Mouse (Mus musculus) heart, postnatal 4 days (tissue): Measurements from ENCODE around the gene Slco2b1. TPM values are rescaled to one million over a fixed set of nuclear protein-coding genes. Genes with fewer than 3 reads are reported as not detected.
"Not testable (repeated sequence)": the region's sequence is repeated elsewhere in the genome, so short reads cannot be mapped to it uniquely, and the experiment has no call there.

Source experiments
- DNase-seq: peaks from one replicate; pipeline ENCODE4 v3.0.0; 2021
- total RNA-seq, 2 experiments: library from RNA; stranded (reverse); gene quantifications; 2 replicates each; pipeline ENCODE4 v1.2.3; 2021

Slco2b1 gene
- 1 to 10 TPM; 4.0 to 4.2 TPM for total RNA-seq

GRCm38 (mm10) chr7:99711166-99711565 is at the start of gene Slco2b1:
Gene Slco2b1, minus strand, starts transcription at chr7:99711340.
- no peak for DNase-seq

GRCm38 (mm10) chr7:99739276-99739675 is 28.1 kb upstream of the Slco2b1 start:
- DNase-seq = no peak

GRCm38 (mm10) chr7:99735491-99735890 is 24.4 kb upstream of the Slco2b1 start:
- DNase-seq = not testable (repeated sequence)

GRCm38 (mm10) chr7:99734612-99735011 is 23.5 kb upstream of the Slco2b1 start:
- DNase-seq = no peak

- no peak for DNase-seq
Measured at GRCm38 (mm10) chr7:99729973-99730372, 18.8 kb upstream of the Slco2b1 start, which contains the start of gene Olfr520. Gene Olfr520, plus strand, starts transcription at chr7:99730273.

- no peak for DNase-seq
Measured at GRCm38 (mm10) chr7:99716536-99716935, 5.4 kb upstream of the Slco2b1 start.

- no peak for DNase-seq
Measured at GRCm38 (mm10) chr7:99712431-99712830, 1.3 kb upstream of the Slco2b1 start.

- peak; percentile 78 for DNase-seq
Measured at GRCm38 (mm10) chr7:99710476-99710875, 664 bp downstream of the Slco2b1 start.

- DNase-seq = no peak
Measured at GRCm38 (mm10) chr7:99709992-99710391, 1.1 kb downstream of the Slco2b1 start.

GRCm38 (mm10) chr7:99708750-99709149 is 2.4 kb downstream of the Slco2b1 start:
- DNase-seq = no peak

GRCm38 (mm10) chr7:99708301-99708721 is 2.8 kb downstream of the Slco2b1 start:
- DNase-seq = no peak

GRCm38 (mm10) chr7:99707671-99708070 is 3.5 kb downstream of the Slco2b1 start:
- no peak for DNase-seq

GRCm38 (mm10) chr7:99707038-99707595 is 4.0 kb downstream of the Slco2b1 start:
- peak; percentile 33 for DNase-seq

- DNase-seq = peak; percentile 45
Measured at GRCm38 (mm10) chr7:99706341-99707037, 4.7 kb downstream of the Slco2b1 start.

GRCm38 (mm10) chr7:99704736-99705519 is 6.2 kb downstream of the Slco2b1 start:
- no peak for DNase-seq

GRCm38 (mm10) chr7:99702201-99702600 is 8.9 kb downstream of the Slco2b1 start:
- DNase-seq = no peak

GRCm38 (mm10) chr7:99700641-99701040 is 10.5 kb downstream of the Slco2b1 start:
- DNase-seq = no peak

GRCm38 (mm10) chr7:99699709-99700151 is 11.4 kb downstream of the Slco2b1 start:
- DNase-seq = no peak

- no peak for DNase-seq
Measured at GRCm38 (mm10) chr7:99699106-99699505, 12.0 kb downstream of the Slco2b1 start.

GRCm38 (mm10) chr7:99698576-99698975 is 12.6 kb downstream of the Slco2b1 start:
- DNase-seq = no peak

- DNase-seq = no peak
Measured at GRCm38 (mm10) chr7:99695471-99696057, 15.6 kb downstream of the Slco2b1 start.

- DNase-seq = peak; percentile 34
Measured at GRCm38 (mm10) chr7:99694424-99694823, 16.7 kb downstream of the Slco2b1 start.

- no peak for DNase-seq
Measured at GRCm38 (mm10) chr7:99693976-99694375, 17.2 kb downstream of the Slco2b1 start.
